Mouse (Mus musculus): ENCODE data around the gene Eif3k. TPM values are rescaled to one million over a fixed set of nuclear protein-coding genes. Genes with fewer than 3 reads are reported as not detected.

The Eif3k gene
- polyA plus RNA-seq (2017; shearing (Covaris generic)): 100 to 1,000 TPM; 441 to 670 (median 588) TPM

DNA sequence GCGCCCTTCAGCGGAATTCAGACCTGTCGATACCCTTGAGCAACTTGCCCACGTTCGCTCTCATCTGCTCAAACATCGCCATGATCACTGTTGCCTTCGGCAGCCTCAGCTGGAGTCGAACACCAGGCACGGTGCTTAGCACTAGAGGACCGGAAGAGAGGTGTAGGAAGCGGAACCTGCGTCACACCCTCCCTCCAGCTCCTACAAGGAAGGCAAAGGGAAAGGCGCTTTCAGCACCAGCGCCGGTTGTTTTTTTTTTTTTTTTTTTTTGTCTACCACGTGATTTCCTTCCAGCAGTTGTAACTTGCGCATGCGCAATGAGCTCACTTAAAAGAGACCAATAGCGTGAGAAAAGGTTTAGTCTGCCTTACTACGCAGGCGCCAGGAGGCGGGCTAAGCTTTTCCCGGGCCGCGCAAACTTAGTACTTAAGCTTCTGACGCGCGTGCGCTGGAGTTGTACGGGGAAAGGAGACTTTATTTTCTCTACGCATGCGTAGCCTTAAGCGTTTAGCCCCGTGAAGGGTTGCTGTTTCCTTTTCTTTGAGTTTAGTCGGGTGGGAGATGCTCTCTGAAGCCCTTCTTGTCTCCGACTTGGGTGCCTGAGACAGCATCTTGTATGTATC lies at the start of gene Eif3k, which contains the start of gene Map4k1:
Gene Eif3k (minus strand): TSS at position 214 of the 623 bp plus-strand sequence.
Gene Map4k1 (plus strand): TSS at position 400 of the 623 bp plus-strand sequence.
- ATAC-seq: peak; percentile 77

DNA sequence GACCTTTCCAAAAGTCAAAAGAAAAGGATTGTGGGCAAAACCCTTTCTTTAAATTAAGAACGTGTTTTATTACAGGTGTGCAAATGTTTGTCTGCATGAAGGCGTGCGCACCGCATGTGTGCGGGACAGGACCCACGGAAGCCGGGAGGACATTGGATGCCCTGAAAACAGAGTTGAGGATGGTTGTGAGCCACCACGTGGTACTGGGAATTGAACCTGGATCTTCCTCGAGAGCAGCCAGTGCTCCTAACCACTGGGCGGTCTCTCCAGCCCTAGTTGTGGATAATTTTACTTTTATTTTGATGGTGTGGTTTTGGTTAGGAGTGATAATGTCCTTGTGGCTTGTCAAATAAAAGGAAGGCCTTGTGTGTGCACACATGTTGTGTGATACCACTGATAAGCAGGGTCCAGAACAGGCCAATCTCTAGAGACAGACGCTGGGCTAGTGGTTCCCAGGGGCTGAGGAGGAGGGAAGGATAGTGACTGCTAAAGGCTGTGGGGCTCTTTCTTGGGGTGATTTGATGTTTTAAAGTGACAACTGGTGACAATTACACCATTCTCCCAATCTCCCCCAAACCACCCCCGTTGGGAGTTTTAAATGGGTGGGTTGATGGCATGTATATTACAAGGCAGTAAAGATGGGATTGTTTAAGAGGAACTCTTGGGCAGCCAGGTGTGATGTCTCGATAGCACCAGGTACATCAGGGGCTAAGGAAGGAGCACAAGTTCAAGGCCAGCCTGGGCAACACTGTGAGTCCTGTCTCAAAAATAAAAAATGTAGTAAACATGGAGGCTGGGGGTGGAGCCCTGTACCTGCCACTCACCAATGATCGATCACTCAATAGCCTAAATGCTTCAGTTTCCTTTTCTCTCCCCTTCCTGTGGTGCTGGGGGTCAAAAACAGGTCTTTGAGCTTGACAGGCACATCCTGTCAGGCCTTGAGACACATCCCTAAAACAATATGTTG lies 48.3 kb upstream of the Eif3k start:
- no peak for ATAC-seq

DNA sequence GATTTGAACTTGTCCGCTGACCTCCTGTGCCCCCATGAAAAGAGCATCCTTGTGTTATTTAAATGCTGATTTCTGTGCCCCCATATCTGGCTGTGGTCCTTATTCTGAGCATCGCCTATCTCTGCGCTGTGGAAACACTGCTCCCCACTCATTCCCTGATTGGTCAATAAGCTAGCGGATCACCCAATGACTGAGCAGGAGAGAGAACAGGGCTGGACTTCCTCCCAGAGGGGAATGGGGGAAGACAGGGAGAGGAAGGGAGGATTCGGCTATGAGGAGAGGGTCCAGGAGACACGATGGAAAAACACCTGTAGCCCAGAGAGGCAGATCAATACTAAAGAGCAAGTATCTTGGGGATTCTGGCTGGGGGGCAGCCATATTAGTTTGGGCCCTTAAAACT lies 47.1 kb upstream of the Eif3k start:
- no peak for ATAC-seq

DNA sequence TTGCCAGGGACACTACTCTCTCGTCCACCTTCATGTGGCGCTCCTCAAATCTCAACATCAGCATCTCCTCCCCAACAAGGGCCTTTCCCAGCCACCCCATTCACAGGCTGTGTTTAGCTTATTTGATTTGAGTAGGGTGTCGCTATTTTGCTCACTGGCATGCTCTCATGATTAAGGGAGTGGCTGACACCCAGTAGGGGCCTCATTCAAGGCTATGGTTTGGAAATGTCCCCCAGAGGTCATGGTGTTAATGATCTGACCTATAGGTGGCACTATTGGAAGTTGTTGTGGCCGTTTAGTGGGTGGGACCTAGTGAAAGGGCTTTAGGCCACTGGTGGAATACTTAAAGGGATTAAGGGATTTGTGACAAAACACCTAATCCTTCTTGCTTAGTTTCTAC lies 45.1 kb upstream of the Eif3k start:
- no peak for ATAC-seq

DNA sequence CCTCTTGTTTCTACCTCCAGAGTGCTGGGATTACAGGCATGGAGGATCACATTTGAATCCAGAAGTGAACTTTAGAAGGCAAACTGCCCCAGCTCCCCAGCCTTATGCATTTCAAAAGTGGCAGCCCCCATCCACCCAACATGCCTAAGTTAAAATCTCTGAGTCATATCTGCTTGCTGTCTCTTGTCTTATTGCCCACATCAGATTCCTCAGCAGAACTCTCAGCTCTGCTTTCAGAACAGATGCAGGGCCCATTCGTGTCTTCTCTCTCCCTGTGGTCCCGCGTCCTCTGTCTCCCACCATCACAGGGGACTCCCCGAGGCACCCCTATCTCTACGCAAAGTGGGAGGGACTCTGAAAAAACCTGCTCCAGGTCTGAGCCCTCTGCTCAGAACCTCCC lies 44.5 kb upstream of the Eif3k start:
- ATAC-seq: peak; percentile 59

DNA sequence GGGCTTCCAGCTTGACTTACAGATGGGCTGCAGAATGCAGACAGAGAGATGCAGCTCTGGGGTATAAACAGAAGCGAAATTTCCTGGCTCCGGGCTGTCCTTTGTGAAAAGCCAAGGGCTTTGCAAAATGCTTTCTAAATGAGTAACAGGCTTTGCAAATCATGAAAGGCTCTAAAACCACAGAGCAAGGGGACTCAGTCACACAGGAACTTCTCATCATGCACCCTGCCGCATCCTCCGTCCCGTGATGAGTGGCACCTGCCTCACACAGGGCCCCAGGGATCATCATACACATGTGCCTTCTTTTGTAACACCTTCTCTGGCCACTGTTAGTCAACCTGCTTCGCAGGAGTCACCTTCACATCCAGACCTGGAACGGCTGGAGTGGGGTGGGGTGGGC lies 43.9 kb upstream of the Eif3k start:
- ATAC-seq: peak; percentile 90

DNA sequence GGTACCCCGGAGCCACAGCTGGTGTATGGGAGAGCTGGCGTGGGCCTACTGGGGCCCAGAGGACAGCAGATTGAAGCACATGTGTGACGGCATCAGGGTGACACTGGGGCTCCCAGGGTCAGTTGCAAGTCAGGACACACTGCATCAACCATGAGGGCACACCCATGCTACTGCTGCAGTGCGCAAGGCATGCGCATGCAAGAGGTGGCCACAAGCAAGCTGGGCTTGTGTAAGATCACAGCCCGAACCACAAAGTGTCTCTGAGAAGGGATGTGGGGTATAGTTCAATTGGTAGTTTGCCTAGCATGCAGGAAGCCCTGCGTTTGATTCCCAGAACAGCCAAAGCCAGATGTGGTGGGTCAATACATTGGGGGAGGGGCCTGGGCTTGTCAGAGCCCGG lies 41.9 kb upstream of the Eif3k start:
- no peak for ATAC-seq

DNA sequence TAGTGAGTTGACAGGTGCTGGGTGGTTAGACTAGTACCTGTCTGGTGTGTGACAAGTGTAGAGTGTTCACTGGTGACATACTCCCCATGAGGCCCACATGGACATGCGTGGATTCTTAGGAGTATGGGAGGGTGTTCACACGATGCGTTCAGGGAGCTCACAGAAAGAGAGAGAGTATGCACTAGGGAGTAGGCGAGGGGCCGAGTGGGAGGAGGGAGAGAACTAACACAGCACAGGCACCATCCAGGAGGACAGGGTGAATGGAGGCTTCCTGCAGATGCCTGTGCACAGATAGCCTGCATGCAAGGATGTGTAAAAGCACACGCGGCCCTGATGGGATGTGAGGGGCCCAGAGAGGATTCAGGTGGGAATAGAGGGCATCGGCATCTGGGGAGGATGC lies 40.8 kb upstream of the Eif3k start:
- no peak for ATAC-seq

DNA sequence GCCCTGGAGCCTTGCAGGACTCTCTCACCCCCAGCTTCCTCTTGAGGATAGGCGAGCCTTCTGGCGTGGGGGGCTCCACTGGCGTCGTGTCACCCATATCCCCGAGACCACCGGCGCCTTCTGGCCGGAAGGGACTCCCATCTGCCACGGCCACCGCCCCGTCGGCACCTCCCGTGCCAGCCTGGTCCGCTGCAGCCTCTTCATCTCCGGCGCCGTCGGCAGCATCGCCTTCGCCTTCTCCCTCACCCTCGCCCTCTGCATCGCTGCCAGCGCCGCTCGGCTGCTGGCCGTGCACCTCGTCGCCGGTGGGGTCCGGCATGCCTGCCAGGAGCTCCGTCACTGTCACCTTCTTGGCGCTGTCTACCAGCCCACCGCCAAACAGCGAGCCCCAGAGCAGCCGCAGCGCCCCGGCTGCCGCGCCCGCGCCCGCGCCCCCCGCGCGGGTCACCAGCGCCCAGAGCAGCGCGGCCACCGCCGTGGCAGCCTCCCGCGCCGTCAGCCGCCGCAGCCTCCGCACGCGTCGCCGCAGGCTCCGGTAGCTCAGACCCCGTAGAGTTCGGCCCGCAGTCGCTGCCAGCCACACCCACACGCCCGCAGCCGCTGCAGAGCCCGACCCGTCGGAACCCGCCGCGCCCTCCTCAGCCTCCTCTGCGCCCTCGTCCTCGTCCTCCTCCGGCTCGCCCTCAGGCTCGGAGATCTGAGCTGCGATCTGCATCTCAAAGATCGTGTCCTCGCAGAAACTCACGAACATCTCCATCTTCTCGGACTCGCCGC lies 38.0 kb upstream of the Eif3k start:
- ATAC-seq: no peak

DNA sequence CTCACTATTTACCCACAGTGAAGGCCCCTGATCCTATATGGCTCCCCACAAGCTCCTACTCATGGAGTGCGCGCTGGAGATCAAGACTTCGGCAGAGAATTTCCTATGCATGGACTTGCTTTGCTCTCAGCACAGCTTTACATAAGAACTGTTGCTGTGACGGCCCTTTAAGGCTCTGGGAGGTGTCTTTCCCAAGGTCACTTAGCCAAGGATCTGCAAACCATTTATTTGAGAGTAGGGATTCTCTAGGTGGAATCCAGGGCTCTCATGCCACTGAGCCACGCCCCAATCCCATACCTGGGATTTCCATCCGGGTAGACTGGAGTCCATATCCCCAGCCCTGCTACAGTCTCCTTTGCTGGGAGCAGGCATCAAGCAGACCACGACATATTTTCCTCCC lies 35.6 kb upstream of the Eif3k start:
- no peak for ATAC-seq

DNA sequence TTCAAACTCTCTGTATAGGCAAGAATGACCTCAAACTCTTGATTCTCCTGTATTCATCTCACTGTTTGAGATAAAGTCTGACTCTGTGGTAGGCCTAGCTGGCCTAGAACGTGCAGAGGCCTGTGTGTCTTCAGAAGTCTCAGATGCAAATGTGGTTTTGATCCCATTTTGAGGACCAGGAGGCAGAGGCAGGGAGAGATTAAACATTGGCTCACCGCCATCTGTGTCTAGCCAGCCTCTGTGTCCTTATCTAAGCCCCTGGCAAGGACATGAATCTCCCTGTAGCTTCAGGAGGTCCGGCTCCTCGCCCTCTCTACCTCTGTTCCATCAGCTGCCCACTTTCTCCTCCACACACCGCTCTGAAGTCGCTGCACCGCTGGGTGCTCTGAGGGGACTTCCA lies 34.8 kb upstream of the Eif3k start:
- ATAC-seq: no peak

DNA sequence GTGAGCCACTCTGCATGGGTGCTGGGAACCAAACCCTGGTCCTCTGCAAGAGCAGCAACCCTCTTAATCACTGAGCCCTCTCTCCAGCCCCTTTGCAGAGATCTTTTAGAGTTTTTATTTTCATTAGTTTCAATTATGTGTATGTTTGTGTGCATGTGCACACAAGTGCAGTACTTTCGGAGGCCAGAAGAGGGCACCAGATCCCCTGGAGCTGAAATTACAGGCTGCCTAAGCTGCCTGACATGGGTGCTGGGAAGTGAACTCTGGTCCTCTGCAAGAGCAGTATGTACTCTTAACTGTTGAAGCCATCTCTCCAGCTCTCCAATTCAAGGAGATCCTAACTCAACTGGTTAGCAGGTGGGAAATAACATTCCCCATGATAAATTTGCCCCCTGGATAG lies 33.3 kb upstream of the Eif3k start:
- no peak for ATAC-seq

DNA sequence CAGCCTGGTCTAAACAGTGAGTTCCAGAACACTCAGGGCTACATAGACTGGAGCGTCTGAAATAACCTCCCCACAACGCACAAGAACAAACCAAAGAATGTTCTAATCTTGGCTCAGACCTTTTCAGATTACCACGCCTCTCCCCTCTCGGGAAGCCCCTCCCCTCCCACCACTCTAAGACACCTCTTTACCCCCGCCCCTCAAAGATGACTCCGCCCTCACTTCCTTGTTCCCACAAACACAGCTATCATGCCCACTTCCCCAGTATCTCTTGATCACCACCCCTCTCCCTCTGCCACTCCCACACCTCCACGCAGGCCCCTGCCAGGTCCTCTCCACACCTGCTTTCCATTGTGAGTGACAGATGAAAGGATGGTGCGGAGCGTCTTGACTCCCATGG lies 27.1 kb upstream of the Eif3k start:
- no peak for ATAC-seq

DNA sequence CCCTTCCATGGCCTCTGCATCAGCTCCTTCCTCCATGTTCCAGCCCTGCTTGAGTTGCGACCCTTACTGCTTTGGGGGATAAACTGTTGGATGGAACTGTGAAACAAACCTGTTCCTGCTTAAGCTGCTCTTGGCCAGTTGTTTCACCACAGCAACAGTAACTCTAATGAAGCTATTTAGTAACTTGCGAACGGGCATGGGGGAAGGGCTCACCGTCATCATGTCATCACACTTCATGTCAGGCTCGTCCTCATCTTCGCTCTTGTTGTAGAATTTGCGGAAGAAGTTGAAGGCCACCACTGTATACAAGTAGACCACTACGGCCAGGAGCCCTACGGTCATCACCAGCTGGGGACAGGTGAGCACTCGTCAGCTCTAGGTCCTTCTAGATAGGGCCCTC lies 26.5 kb upstream of the Eif3k start:
- no peak for ATAC-seq

DNA sequence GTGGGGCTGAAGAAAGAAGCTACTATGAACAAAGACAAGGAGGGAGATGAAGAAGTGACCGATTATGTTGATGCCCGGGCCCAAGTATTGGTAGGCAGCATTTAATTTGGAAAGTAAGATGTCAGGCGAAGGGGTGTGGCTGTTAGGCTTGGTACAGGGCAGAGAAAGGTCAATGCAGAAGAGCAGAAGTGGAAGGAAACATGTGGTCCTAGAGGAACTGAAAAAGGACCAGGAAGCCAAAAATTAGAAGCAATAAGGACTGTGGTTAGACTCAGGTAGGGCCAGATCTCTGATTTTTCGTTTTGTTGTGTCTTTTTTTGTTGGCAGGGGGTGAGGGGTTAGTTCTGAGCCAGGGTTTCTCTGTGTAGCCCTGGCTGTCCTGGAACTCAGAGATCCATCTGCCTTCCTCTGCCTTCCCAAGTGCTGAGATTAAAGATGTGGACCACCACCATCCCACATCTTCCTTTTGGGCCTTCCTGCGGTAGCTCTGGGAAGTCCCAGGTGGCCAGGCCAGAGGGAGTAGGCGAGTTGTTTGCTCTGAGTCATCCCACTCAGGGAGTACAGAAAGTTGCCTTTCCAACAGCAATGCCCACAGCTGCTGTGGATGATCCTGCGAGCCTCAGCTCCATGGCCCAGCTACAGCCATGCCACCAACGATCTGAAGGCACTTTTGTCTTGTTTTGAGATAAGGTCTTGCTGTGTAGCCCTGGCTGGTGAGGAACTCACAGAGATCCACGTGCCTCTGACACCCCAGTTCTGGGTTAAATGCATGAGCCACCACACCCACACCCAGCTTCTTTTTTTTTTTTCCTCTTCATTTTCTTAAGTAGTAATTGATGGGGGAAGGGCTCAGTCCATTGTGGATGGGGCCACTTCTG lies 25.8 kb upstream of the Eif3k start:
- no peak for ATAC-seq

DNA sequence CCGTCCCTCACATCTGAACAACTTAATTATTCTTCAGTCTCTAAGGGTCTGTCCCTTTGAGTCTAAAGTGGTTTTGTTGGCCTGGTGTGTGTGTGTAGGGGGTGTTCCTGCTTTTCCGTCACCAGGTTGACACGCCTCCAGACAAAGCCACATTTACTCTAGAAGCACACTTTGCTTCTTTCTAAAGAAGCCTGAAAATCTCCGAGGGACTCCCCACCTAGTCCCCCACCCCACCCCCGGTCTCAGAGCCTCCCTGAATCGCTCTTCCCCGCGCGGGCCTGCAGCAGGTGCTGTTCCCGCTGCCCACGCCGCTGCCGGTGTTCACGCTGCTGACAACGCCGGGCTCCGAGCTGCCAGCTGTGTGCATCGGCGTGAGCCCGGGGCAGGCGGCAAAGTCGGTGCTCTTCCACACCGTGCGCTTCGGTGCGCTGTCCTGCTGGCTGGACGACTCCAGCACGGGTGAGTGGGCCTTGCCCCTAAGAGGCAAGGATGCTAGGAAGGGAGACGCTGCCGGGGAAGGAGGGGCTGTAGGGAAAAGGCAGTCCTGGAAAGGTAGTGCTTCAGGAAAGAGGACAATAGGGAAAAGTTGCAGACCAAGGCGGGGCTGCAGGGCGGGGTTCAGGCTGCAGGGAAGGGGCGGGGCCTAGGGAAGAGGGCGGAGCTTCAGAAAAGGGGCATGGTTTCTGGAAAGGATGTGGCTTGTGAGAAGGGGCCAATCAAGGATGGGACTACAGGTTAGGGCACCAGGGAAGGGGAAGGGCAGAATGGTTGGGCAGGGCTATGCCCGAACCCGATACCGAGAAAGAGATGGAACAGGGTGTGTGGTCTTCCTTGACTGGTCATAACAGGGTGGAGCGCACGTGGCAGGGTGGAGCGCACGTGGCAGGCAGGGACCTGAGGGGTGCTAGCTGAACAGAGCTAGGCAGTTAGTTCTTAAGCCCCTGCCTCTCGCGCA lies 19.3 kb upstream of the Eif3k start:
- peak; percentile 84 for ATAC-seq

DNA sequence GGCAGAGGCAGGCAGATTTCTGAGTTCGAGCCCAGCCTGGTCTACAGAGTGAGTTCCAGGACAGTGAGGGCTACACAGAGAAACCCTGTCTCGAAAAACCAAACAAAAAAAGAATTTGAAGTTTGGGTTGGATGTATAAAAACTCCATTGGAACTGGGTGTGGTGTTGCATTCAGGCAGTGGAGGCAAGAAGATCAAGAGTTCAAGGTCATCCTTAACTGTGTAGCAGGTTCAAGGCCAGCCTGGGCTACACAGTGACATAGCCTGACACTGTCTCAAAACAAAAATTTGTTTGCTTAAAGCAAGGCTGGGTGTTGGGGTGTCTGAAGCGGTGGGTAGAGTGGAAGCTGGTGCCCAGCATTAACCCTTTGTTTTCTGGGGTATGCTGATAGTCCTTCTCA lies 11.7 kb upstream of the Eif3k start:
- ATAC-seq: no peak

DNA sequence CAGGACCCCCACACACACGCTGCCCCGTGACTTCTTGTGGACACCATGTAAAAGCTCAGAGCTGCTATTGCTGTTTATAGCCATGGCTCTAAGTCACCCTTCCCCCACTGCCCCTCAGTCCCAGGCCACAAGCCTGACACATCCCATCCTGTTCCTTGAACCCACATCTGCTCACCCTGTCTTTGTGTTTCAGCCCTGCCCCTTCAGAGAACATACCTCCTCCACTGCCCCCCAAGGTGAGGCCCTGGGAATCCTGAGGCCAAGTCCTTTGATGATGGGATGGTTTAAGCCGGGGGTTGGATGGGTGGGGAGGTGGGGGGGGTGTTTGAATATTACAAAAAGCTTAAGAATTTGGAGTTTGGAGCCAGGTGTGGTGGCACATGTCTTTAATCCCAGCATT lies 11.3 kb upstream of the Eif3k start:
- ATAC-seq: no peak

DNA sequence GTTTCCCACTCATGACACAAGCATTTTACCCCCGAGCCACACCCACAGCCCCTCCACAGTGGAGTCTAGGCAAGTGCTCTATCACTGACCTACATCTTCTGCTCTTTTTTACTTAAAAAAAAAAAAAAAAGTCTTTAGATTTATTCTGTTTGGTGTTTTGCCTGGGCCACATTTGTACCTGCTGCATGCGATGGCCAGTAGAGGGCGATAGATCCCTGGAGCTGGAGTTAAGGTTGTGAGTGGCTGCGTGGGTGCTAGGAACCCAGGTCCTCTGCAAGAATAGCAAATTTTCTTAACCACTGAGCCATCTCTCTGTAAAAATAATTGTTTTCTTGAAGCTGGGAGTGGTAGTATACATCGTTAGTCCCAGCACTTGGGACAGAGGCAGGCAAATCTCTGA lies 10.0 kb upstream of the Eif3k start:
- ATAC-seq: no peak

DNA sequence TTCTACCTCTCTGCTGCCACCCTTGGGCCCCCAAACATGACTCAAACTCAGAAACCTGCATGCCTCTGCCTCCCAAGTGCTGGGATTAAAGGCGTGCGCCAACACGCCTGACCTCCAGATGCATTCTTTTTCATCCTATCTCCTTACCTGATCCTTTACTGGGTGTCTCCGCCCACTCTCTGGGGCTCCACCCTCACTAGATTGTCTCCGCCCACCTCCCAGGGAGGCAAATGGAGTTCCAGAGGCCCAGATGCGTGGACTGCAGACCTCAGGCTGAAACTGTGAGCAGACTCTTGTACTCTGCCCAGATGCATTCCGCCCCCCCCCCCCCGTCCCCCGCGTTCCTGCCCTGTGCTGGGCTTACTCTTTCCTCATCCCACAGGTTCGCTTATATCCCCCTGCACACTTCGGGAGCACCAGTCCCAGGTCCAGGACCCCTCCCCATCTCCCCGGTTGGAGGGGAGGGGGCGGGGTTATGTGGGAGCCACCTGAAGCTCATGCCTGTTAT lies 9.2 kb upstream of the Eif3k start:
- no peak for ATAC-seq

DNA sequence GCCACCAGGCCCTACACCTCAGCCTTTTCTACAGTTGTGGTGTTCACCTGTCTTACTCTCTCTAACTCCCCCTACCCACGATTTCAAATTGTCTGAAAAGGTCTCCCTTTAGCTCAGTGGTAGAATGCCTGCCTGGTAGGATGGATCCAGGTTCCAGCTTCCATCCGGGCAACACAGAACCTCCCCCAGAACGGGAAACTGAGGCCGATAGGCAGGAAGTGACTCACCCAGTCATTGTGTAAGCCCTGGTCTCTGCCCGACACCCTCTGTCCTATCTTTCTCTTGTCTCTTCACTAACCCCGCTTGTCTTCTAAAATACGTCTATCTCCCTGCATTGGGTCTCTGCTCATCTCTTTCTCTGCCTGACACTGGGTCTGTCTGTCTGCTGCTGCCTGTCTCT lies 3.5 kb upstream of the Eif3k start:
- ATAC-seq: no peak

Data from inflammation-experienced regulatory T-cells, adult 6 months (primary cell).